Mouse (Mus musculus) limb, embryonic 12.5 days (tissue): ENCODE measurements around the gene Msantd1. TPM values are rescaled to one million over a fixed set of nuclear protein-coding genes. Genes with fewer than 3 reads are reported as not detected.
A peak's percentile ranks its signal among the peaks of the same experiment; 100 is the strongest.
"Not testable (repeated sequence)": the region's sequence is repeated elsewhere in the genome, so short reads cannot be mapped to it uniquely, and the experiment has no call there.

ENCODE experiments used
- ATAC-seq: fragments of 200-750 bp; cut with Nextera tagmentation; 2 replicates; pipeline ENCODE4 v1.8.0; 2017; ENCODE audit warnings: low read depth, moderate TSS enrichment; ENCODE audit not compliant: insufficient number of reproducible peaks, insufficient read depth, low FRiP score, low TSS enrichment
- H3K27ac ChIP-seq: fragments of 300-500 bp; sonication (generic); 2 replicates; pipeline ENCODE4 v1.5.1; 2016; ENCODE audit warnings: mild to moderate bottlenecking, moderate library complexity
- H3K27me3 ChIP-seq: fragments of 300-500 bp; sonication (generic); 2 replicates; pipeline ENCODE4 v1.6.1; 2016; ENCODE audit warnings: mild to moderate bottlenecking, moderate library complexity
- H3K36me3 ChIP-seq: fragments of 300-500 bp; sonication (generic); 2 replicates; pipeline ENCODE4 v1.6.1; 2016; ENCODE audit warnings: mild to moderate bottlenecking, moderate library complexity
- H3K4me1 ChIP-seq: fragments of 300-500 bp; sonication (generic); replicated peaks from 2 replicates; pipeline ENCODE4 v1.6.1; 2016
- H3K4me2 ChIP-seq: fragments of 300-500 bp; sonication (generic); 2 replicates; pipeline ENCODE4 v1.6.1; 2016; ENCODE audit warnings: mild to moderate bottlenecking, moderate library complexity
- H3K4me3 ChIP-seq: fragments of 300-500 bp; sonication (generic); replicated peaks from 2 replicates; pipeline ENCODE4 v1.5.1; 2016; ENCODE audit warnings: mild to moderate bottlenecking
- H3K9ac ChIP-seq: fragments of 300-500 bp; sonication (generic); replicated peaks from 2 replicates; pipeline ENCODE4 v1.6.1; 2016; ENCODE audit warnings: mild to moderate bottlenecking, moderate library complexity
- H3K9me3 ChIP-seq: fragments of 300-500 bp; sonication (generic); 2 replicates; pipeline ENCODE4 v1.6.1; 2016; ENCODE audit warnings: mild to moderate bottlenecking, moderate library complexity
- WGBS: fragments of 180-500 bp; shearing (Covaris S2); methylation state at CpG from one replicate; pipeline ENCODE4 v1.1.7; 2016; 5-methylcytosine and 5-hydroxymethylcytosine counted together
- polyA plus RNA-seq: library from polyadenylated mRNA; unstranded; fragments of >200 nt; fragmentation: Nextera tagmentation; extraction: Ambion mirVana; gene quantifications from 2 replicates; pipeline ENCODE4 v1.2.1, GENCODE M21; 2016

Gene Msantd1
- 0.42 and 0.73 TPM in 2 replicates for polyA plus RNA-seq

DNA sequence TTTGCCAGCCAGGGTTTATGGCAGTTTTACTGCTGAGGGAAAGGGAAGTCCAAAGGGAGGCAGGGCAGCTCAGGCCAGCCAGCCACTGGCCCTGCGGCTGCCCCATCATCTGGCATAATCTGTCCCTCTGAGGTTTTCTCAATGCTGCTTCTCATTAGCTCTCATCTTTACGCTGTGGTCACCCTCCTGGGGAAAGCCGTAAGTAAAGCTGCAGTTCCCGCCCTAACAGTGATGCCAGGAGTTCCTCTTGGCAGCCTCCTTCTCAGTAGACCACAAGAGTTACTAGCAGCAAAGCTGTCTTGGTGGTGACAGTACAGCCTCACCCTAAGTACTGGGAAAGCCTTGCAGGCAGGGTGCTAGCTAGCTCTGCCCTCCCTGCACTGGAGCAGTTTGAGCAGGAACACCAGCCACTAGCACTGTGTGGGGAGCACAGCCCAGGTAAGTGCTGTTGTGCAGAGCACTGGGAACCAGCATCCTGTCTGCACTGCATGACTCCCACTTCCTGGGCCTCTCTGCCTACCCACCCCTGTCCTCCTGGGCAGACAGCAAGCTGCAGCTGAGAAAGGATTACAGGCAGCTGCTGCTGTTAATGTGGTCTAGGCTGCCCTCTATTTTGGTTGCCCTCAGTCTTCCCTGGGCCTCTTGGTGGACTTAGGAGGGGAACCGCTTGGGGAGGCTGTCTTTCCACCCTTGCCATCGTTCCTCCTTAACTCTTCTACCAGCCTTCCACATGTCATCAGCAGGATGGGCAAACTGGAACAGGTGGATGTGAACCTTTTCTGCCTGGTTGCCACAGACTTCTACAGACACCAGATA lies at the start of gene Msantd1:
Gene Msantd1, plus strand, starts transcription at position 103 of the 816 bp plus-strand sequence.
- no peak within 1 kb of the TSS for H3K4me3 ChIP-seq
- 0 out of 2 replicates have a peak within 1 kb of the TSS, but pooled peaks have one; percentile 17 for H3K27ac ChIP-seq
- H3K27me3 ChIP-seq = no peaks in the 10 kb centered on the region
- H3K4me2 ChIP-seq = no peak within 1 kb of the TSS
- no peak within 1 kb of the TSS; the same call in 1 of the 2 replicates for H3K9ac ChIP-seq
- no peaks in the 10 kb centered on the region for H3K4me1 ChIP-seq
- no peak for ATAC-seq
- WGBS = 80% methylated on average over 6 of the region's 6 CpGs
- no peaks in the 10 kb centered on the region for H3K9me3 ChIP-seq
- peaks cover 74% of the 10 kb centered on the region for H3K36me3 ChIP-seq

DNA sequence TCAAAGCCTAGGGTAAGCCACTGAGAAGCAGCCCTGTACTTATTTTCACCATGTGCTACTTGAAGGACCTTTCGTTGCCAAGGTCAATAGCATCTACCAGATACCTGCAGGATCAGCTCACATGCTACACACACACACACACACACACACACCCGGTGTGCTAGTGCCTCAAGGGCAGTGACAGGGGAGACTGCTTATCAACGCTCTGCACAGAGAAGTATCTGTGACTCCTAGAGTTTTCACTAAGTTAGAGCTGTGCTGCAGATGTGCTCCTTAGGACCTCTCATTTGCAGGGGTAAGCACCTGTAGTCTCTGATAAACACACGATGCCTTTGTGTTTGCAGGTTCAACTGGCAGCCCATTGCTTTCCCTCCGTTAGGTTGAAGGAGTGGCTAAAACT lies 42.4 kb upstream of the Msantd1 start:
- Histone ChIP-seq H3K9ac (no peak overlapping the region), H3K4me2 (no peak overlapping the region), H3K36me3 (peaks cover 78% of the 10 kb centered on the region), H3K27me3 (no peaks in the 10 kb centered on the region), H3K4me1 (no peaks in the 10 kb centered on the region), H3K4me3 (no peak overlapping the region), H3K27ac (no peak overlapping the region), H3K9me3 (no peaks in the 10 kb centered on the region)
- WGBS = 95% methylated on average over 5 of the region's 5 CpGs
- no peak for ATAC-seq

- H3K27ac ChIP-seq, H3K27me3 ChIP-seq: not testable (repeated sequence)
- WGBS = 93% methylated on average over 3 of the region's 3 CpGs
Measured at GRCm38 (mm10) chr5:34880307-34880706, 27.5 kb upstream of the Msantd1 start.

GRCm38 (mm10) chr5:34881023-34881422 lies 26.8 kb upstream of the Msantd1 start:
- peaks cover 85% of the 10 kb centered on the region for H3K36me3 ChIP-seq
- no peak overlapping the region for H3K4me2 ChIP-seq
- H3K9me3 ChIP-seq = no peaks in the 10 kb centered on the region
- no peak for ATAC-seq
- WGBS = 92% methylated on average over 3 of the region's 3 CpGs
- no peak overlapping the region for H3K9ac ChIP-seq
- H3K4me3 ChIP-seq = no peak overlapping the region
- no peak overlapping the region for H3K27ac ChIP-seq
- no peaks in the 10 kb centered on the region for H3K27me3 ChIP-seq
- no peaks in the 10 kb centered on the region for H3K4me1 ChIP-seq

More at GRCm38 (mm10) chr5:34880307-34880706, 27.5 kb upstream of the Msantd1 start:
- not testable (repeated sequence) for H3K4me3 ChIP-seq, H3K9me3 ChIP-seq, H3K4me2 ChIP-seq, ATAC-seq, H3K9ac ChIP-seq, H3K4me1 ChIP-seq
- peaks cover 90% of the 10 kb centered on the region for H3K36me3 ChIP-seq

DNA sequence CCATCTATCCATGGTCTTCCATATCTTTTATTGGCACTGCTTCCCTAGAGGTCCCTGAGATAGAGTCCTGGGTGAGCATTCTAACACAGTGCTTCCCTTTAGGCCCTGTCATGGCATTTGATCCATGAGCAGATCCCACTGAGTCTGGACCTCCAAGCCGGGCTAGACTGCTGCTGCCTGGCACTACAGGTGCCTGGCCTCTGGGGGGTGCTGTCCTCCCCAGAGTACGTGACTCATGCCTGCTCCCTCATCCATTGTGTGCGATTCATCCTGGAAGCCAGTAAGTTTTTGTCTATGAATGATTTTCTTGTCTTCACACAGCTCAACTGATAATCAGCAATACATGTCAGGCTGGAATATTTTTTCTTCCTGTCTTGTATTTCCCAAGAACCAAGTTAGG lies 22.6 kb upstream of the Msantd1 start:
- ATAC-seq = no peak
- Histone ChIP-seq H3K4me2 (no peak overlapping the region), H3K4me3 (no peak overlapping the region), H3K4me1 (no peaks in the 10 kb centered on the region), H3K9me3 (no peaks in the 10 kb centered on the region), H3K9ac (no peak overlapping the region), H3K27ac (no peak overlapping the region), H3K36me3 (peaks cover 85% of the 10 kb centered on the region), H3K27me3 (no peaks in the 10 kb centered on the region)
- 87% methylated on average over 3 of the region's 3 CpGs for WGBS

- Histone ChIP-seq H3K36me3 (peaks cover 89% of the 10 kb centered on the region), H3K9ac (no peak overlapping the region), H3K27me3 (no peaks in the 10 kb centered on the region), H3K4me2 (no peak overlapping the region), H3K4me1 (no peaks in the 10 kb centered on the region), H3K9me3 (no peaks in the 10 kb centered on the region), H3K4me3 (no peak overlapping the region), H3K27ac (no peak overlapping the region)
- 94% methylated on average over 4 of the region's 4 CpGs for WGBS
- ATAC-seq = no peak
Measured at GRCm38 (mm10) chr5:34889252-34889651, 18.6 kb upstream of the Msantd1 start.

DNA sequence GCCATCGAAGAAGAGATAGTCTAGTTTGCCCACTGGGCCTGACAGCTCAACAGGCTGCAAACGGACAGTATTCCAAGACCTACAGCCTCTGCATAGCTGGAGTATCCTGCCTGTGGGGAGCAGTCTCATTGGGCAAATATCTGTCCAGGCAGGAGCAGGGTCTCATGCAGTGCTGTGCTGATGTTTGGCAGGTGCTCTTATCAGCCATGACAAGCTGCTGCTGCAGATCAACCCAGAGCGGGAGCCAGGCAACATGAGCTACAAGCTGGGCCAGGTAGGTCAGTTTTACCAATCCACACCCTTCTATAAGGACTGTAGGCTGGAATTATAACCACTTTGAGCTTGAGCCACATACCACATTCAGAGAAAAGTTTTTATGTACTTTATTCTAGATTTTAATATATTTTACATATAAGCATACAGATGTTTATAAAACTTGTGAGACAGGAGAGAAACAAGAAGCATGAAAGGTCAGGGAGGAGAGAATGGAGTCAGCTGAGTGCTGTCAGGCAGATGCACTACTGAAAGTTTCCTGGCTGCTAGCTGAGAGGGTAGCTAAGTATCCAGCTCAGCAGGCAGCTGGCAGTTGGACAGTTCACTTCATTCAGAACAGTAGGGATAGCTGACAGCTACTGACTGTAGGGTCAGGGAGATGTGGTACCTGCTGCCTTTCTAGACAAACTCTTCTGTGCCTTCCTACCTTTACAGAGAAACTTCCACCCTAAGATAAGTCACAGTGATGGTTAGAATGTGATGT lies 10.9 kb upstream of the Msantd1 start:
- no peaks in the 10 kb centered on the region for H3K4me1 ChIP-seq
- WGBS = 90% methylated on average over 3 of the region's 3 CpGs
- no peaks in the 10 kb centered on the region for H3K9me3 ChIP-seq
- H3K36me3 ChIP-seq = peaks cover 93% of the 10 kb centered on the region
- H3K4me3 ChIP-seq = no peak overlapping the region
- no peaks in the 10 kb centered on the region for H3K27me3 ChIP-seq
- no peak overlapping the region for H3K9ac ChIP-seq
- H3K4me2 ChIP-seq = no peak overlapping the region
- H3K27ac ChIP-seq = no peak overlapping the region
- ATAC-seq = no peak

DNA sequence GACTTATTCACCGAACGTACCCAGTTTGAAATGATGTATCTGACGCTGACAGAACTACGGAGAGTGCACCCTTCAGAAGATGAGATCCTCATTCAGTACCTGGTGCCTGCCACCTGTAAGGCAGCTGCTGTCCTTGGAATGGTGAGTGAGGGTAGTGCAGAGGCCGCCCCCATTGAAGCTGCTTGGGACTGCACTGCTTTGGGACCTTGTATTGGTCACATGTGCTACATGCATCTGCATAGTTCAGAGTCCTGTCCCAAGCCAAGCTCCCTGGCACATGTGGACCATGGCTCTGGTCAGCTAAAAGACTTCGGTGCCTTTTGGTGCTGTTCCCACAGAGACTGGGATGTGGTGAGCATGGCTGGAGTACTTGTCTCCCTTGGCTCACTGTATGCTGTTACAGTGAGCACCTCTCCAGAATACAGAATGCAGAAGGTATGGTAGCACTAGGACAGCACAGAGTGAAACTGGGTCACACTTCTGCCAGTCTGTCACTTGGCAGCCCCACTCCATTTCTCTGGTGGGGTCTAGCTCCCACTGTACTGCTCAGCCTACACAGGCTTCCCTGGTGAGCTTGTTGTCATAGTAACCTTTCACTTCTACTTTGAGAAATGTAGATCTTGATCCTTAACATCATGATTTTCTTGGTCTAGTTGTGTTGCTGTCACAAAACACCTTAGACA lies 7.9 kb upstream of the Msantd1 start:
- Histone ChIP-seq H3K9me3 (no peaks in the 10 kb centered on the region), H3K27me3 (no peaks in the 10 kb centered on the region), H3K4me3 (no peak overlapping the region), H3K4me1 (no peaks in the 10 kb centered on the region), H3K4me2 (no peak overlapping the region), H3K27ac (no peak overlapping the region), H3K9ac (no peak overlapping the region), H3K36me3 (peaks cover 95% of the 10 kb centered on the region)
- 94% methylated on average over 6 of the region's 6 CpGs for WGBS
- no peak for ATAC-seq

DNA sequence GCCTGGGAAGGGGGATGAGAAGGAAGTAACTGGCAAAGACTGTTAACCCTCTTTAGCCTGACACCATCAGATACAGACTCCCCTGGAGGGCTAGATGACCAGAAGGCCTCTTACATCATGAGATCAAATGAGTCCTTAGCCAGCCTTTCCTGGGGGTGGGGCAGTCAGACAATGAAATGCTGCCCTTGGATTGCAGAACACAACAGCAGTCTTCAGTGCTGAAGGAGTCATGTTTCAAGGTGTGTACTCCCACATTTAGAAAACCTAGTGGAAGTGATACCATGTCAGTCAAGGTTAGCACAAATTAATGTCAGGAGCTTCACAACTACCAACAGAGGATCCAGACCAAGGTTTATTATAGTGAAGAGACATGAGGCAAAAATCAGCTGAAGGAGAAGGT lies 5.4 kb upstream of the Msantd1 start:
- H3K9me3 ChIP-seq = no peaks in the 10 kb centered on the region
- H3K36me3 ChIP-seq = peaks cover 94% of the 10 kb centered on the region
- H3K4me3 ChIP-seq = no peak overlapping the region
- H3K4me2 ChIP-seq = no peak overlapping the region
- no peak for ATAC-seq
- H3K9ac ChIP-seq = no peak overlapping the region
- H3K4me1 ChIP-seq = no peaks in the 10 kb centered on the region
- H3K27ac ChIP-seq = no peak overlapping the region
- no peaks in the 10 kb centered on the region for H3K27me3 ChIP-seq

- WGBS = 92% methylated on average over 5 of the region's 5 CpGs
- H3K36me3 ChIP-seq = peaks cover 94% of the 10 kb centered on the region
- no peaks in the 10 kb centered on the region for H3K27me3 ChIP-seq
- no peak for ATAC-seq
- H3K9ac ChIP-seq = no peak overlapping the region
- H3K4me2 ChIP-seq = no peak overlapping the region
- no peaks in the 10 kb centered on the region for H3K4me1 ChIP-seq
- H3K4me3 ChIP-seq = no peak overlapping the region
- H3K27ac ChIP-seq = no peak overlapping the region
- H3K9me3 ChIP-seq = no peaks in the 10 kb centered on the region
Measured at GRCm38 (mm10) chr5:34902811-34903385, 4.9 kb upstream of the Msantd1 start.

GRCm38 (mm10) chr5:34904412-34904811 lies 3.4 kb upstream of the Msantd1 start:
- no peaks in the 10 kb centered on the region for H3K4me1 ChIP-seq
- H3K9ac ChIP-seq = no peak overlapping the region
- no peak for ATAC-seq

More at GRCm38 (mm10) chr5:34904412-34904811, 3.4 kb upstream of the Msantd1 start:
- Histone ChIP-seq H3K36me3 (peaks cover 94% of the 10 kb centered on the region), H3K27ac (no peak overlapping the region), H3K4me3 (no peak overlapping the region), H3K9me3 (no peaks in the 10 kb centered on the region), H3K4me2 (no peak overlapping the region), H3K27me3 (no peaks in the 10 kb centered on the region)
